Mouse (Mus musculus): ENCODE results near the gene Ubr2. TPM values are rescaled to one million over a fixed set of nuclear protein-coding genes. Genes with fewer than 3 reads are reported as not detected.

Gene Ubr2
- polyA plus RNA-seq, 1 experiment from 2014 or later: 21.2 TPM

Other genes with a start within 250 kb of the Ubr2 start
- 0.35 and 0.44 TPM in 2 replicates for gene Ptcra, start 246.8 kb downstream of the Ubr2 start, polyA plus RNA-seq (2014; fragmentation: Nextera tagmentation; extraction: Ambion mirVana)
- 53.7 and 57.5 TPM in 2 replicates for gene 2310039H08Rik, start 237.9 kb downstream of the Ubr2 start, polyA plus RNA-seq (2014; fragmentation: Nextera tagmentation; extraction: Ambion mirVana)
- 178 and 189 TPM in 2 replicates for gene Rpl7l1, start 227.9 kb downstream of the Ubr2 start, polyA plus RNA-seq (2014; fragmentation: Nextera tagmentation; extraction: Ambion mirVana)
- 6.8 and 7.2 TPM in 2 replicates for gene Bicral, start 152.1 kb downstream of the Ubr2 start, polyA plus RNA-seq (2014; fragmentation: Nextera tagmentation; extraction: Ambion mirVana)
- 62.3 and 65.3 TPM in 2 replicates for gene Tbcc, start 119.9 kb downstream of the Ubr2 start, polyA plus RNA-seq (2014; fragmentation: Nextera tagmentation; extraction: Ambion mirVana)
- gene Prph2, start 100.1 kb downstream of the Ubr2 start, polyA plus RNA-seq (2014; fragmentation: Nextera tagmentation; extraction: Ambion mirVana): not detected in 2 replicates

All from forebrain, embryonic 11.5 days (tissue).